Mouse (Mus musculus) ES-CJ7 (cell line): ENCODE measurements at regions not wholly inside any gene's neighbourhood (a gene's known extent, or its start where the extent isn't known, plus 50 kb on each side); places are given as distances from the start of the nearest gene placed in this dataset.

Source experiments
- DNase-seq: peaks from one replicate; pipeline ENCODE4 v3.0.0; 2011; ENCODE audit warnings: low read depth, low spot score

- DNase-seq: no peak
Measured at GRCm38 (mm10) chr11:20929426-20929825, 98.6 kb upstream of the Lgalsl start.

GRCm38 (mm10) chr11:20930045-20930444 lies 99.2 kb upstream of the Lgalsl start:
- DNase-seq: no peak

GRCm38 (mm10) chr11:20930573-20930972 lies 99.7 kb upstream of the Lgalsl start:
- DNase-seq: no peak

GRCm38 (mm10) chr11:20934191-20935062 lies 103.6 kb upstream of the Lgalsl start:
- no peak for DNase-seq

DNA sequence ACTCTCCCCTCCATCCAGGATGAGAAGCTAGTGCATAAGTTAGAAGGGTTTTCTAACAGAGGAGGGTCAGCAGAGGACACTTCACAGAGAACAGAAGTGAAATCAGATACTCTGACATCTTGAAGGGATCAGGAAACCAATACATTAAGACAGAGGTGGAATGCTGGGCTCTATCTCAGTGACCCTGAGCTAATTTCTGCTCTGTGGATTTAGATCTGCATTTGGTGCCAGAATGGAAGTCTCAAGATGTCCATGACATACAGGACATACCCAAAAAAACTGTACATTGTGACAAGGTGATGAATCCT lies 104.2 kb upstream of the Lgalsl start:
- DNase-seq: no peak

DNA sequence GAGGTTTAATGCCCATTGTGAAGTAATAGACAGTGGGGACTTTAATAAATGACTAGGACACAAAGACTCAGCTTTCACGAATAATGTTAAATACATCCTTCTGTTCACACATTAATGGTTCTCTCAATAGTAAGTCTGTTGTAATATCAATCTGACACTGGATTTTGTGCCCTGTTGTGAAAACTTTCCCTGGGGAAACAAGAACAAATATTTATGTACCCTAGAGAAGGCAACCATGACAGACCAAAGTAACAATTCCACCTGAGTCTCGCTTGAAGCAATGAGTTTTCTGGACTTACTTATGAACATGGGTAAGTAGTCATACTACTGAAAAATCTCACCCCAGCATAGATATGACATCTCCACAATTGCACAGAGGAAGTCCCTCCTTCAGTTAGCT lies 105.1 kb upstream of the Lgalsl start:
- no peak for DNase-seq

- DNase-seq: no peak
Measured at GRCm38 (mm10) chr11:20936996-20937395, 106.1 kb upstream of the Lgalsl start.

DNA sequence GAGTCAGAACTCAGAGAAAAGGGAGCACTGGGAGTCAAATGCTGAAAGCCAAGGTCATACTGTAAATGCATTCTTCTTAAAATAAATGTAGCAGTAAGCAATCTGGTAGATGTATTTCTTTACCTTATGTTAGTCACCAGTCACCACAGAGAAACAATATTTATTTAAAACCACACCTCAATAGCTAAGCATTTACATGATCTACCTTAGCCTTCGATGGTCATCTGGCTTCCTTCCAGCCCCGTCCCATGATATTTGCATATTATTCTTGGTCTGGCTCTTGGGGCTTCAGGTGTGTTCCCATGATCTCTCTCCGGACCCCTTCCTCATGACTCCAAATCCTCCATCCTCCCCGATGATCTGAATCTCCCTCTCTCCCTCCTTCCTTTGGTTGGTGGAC lies 107.1 kb upstream of the Lgalsl start:
- no peak for DNase-seq

GRCm38 (mm10) chr11:20939644-20940043 lies 108.8 kb upstream of the Lgalsl start:
- DNase-seq: no peak

GRCm38 (mm10) chr11:20941546-20941945 lies 110.7 kb upstream of the Lgalsl start:
- DNase-seq: no peak

DNA sequence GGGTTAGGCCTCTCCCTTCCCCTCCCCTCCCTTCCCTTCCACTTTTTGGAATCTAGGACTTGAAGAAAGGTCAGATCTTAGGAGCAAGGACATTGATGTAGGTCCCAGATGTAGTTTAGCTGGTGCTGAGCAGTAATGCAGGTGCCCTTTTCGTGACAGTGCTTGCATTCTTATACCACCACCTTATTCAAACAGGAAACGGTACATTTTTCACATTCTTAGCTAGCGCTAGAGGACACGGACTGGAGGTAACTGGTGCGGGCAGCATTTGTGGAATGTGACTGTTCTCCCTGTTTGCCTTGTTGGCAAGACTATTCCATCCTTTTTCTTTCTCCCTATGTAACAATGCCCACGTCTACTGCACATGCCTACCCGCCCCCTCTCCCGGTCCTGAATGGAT lies 124.7 kb upstream of the Lgalsl start:
- DNase-seq: no peak

- DNase-seq: peak; percentile 8
Measured at GRCm38 (mm10) chr11:20957766-20958165, 126.9 kb upstream of the Lgalsl start.

DNA sequence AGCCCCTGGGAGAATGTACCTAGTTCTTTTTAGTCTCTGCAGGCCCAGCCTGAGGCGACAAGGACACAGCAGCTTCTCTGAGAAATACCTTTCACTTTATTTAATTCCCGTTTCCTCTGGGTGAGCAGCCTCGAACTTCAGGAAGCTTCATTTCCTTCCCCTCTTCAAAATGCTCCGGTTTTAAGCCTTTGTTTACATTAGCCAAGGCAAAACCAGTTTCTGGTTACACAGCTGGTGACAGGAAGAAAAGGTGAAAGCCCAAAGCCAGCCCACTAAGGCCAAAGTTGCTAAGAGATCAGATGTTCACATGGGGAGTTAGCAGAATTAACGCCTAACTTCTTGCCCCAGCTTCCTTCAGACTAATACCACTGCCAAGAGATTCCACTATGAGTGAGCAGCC lies 127.4 kb upstream of the Lgalsl start:
- DNase-seq: peak; percentile 20

GRCm38 (mm10) chr11:20960066-20960465 lies 129.2 kb upstream of the Lgalsl start:
- DNase-seq: no peak

DNA sequence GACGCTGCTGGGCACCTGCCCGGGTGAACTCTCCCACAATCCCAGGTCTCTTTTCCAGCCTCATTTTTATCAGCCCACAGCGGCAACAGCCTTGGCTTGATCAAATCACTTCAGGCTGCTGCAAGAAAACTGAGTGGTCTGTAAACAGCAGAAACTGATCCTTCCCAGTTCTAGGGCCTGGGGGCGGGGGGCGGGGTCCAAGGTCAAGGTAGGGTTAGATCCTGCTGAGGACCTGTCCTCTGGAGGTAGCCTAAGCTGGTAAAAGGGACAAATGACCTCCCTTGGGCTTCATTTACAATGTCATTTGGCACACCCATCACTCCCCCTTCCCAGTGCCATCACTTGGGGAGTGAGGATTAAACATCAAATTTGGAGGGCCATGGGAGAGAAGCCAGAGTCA lies 129.9 kb upstream of the Lgalsl start:
- peak; percentile 11 for DNase-seq

GRCm38 (mm10) chr11:20961626-20962025 lies 129.5 kb upstream of the Peli1 start:
- DNase-seq: no peak

DNA sequence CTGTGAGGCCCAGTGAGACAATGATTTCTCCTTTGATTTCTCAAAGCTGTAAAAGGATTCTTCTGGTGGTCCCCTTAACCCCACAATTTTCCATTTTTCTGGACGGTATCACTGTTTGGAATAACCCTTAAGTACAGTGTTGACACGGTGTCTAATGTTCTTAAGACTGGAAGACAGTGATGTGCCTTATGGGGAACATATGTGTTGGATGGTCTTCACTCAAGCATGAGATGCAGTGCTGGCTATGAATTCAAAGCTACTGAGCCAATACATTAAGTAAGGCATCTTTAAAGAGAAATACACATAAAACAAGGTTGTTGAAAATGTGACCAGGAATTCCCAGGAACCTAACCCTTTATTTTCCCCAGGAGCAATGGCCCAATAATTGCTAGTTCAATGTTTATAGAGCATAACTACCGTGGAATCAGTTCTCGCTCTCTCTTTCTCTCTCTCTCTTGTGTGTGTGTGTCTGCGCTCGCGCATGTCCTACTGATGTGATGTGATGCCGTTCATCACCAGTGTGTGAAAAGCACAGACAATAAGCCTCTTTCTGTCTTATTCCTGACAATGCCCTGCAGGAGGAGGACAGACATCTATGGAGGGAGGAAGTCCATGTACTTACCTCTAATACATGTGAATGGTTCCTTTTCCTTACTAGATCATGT lies 125.4 kb upstream of the Peli1 start:
- no peak for DNase-seq

- DNase-seq: no peak
Measured at GRCm38 (mm10) chr11:20967321-20967984, 123.6 kb upstream of the Peli1 start.

DNA sequence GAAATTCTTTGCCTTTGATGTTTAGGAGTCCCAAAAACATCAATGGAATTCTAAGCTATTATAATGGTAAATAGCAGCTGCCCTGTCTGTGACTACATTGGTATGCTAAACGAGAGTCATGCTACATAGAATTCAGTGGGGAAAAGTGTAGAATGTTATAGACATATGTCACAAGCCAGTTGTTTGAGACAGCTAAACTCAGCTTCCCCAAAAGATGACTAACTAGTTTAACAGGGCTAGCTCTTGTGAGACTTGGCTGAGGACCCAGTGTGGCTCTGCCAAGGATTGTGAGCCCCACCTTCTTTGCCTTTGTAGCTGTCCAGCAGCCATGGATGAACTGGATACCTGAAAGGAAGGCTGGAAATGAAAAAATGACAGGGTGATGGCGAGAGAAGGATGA lies 122.8 kb upstream of the Peli1 start:
- no peak for DNase-seq

- DNase-seq: no peak
Measured at GRCm38 (mm10) chr11:20973141-20973540, 118.0 kb upstream of the Peli1 start.

DNA sequence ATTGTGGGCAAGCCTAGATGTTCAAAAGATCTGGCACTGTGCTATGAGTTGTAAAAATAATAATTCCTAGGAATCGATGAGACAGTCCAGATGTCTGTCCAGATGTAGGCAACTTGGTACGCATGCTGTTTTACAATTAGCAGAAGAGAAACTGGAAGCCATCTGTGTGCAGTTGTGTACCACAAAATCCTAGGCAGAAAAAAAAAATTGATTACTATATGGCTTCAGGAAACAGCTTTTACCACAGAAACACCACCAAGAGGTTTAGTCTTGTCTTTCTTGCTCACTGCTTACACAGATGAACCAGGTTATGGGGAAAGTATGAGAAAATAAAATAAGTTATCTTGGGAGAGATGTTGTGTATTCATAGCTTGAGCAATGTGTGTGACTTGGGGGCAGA lies 109.5 kb upstream of the Peli1 start:
- DNase-seq: no peak

- DNase-seq: no peak
Measured at GRCm38 (mm10) chr11:20982010-20982409, 109.1 kb upstream of the Peli1 start.

DNA sequence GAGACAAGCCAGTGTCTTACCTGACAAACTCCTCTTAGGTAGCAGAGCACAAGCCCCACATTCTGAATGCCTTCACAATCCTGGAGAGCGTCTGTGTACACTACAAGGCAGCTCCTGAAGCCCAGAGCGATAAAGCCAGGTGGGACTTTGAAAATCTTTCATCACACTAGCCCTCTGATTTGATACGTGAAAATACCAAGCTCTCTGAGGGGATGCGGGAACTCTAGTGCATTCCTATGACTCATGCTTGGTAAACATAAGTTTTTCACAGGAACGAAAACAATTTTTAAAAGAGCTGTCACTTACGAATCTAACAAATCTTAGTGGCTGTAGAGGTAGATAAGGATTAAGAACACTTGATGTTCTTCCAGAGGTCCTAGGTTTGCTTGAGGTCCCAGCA lies 108.6 kb upstream of the Peli1 start:
- DNase-seq: no peak
